Mouse (Mus musculus) lung, postnatal 0 days (tissue): Measurements from ENCODE around the gene Noto.

ENCODE experiments used
- CTCF ChIP-seq: IDR thresholded peaks from 2 replicates; pipeline ENCODE4 v1.5.1; 2016; ENCODE audit warnings: antibody characterized with exemption, mild to moderate bottlenecking
- EP300 ChIP-seq: IDR thresholded peaks from 2 replicates; pipeline ENCODE4 v1.6.1; 2016; ENCODE audit warnings: antibody characterized with exemption, mild to moderate bottlenecking, control low read depth

GRCm38 (mm10) chr6:85380901-85381647, 42.6 kb upstream of the Noto start:
- TF ChIP-seq EP300 = no peak
- TF ChIP-seq CTCF = no peak
